Mouse (Mus musculus) midbrain, embryonic 16.5 days (tissue): ENCODE results near the gene Actn1. TPM values are rescaled to one million over a fixed set of nuclear protein-coding genes. Genes with fewer than 3 reads are reported as not detected.

ENCODE experiments used
- ATAC-seq: fragments of 200-750 bp; cut with Nextera tagmentation; 2 replicates; pipeline ENCODE4 v1.8.0; 2017; ENCODE audit warnings: moderate TSS enrichment
- H3K27ac ChIP-seq: fragments of 300-500 bp; sonication (generic); 2 replicates; pipeline ENCODE4 v1.5.1; 2014; ENCODE audit warnings: mild to moderate bottlenecking, low read length, mixed read lengths
- H3K27me3 ChIP-seq: fragments of 300-500 bp; sonication (generic); 2 replicates; pipeline ENCODE4 v1.6.1; 2014; ENCODE audit warnings: low read depth, low read length, mixed read lengths; ENCODE audit not compliant: control insufficient read depth, insufficient read depth
- H3K36me3 ChIP-seq: fragments of 300-500 bp; sonication (generic); 2 replicates; pipeline ENCODE4 v1.6.1; 2014; ENCODE audit warnings: mild to moderate bottlenecking, low read length, moderate library complexity, mixed read lengths; ENCODE audit not compliant: control insufficient read depth, insufficient read depth
- H3K4me1 ChIP-seq: fragments of 300-500 bp; sonication (generic); 2 replicates; pipeline ENCODE4 v1.6.1; 2014; ENCODE audit warnings: mild to moderate bottlenecking, low read length, mixed read lengths; ENCODE audit not compliant: control insufficient read depth, insufficient read depth
- H3K4me2 ChIP-seq: fragments of 300-500 bp; sonication (generic); 2 replicates; pipeline ENCODE4 v1.6.1; 2014; ENCODE audit warnings: mild to moderate bottlenecking, low read length, mixed read lengths
- H3K4me3 ChIP-seq: fragments of 300-500 bp; sonication (generic); 2 replicates; pipeline ENCODE4 v1.5.1; 2014; ENCODE audit warnings: low read depth, mild to moderate bottlenecking, low read length, moderate library complexity, mixed read lengths
- H3K9ac ChIP-seq: fragments of 300-500 bp; sonication (generic); 2 replicates; pipeline ENCODE4 v1.6.1; 2014; ENCODE audit warnings: low read depth, low read length, mixed read lengths
- H3K9me3 ChIP-seq: fragments of 300-500 bp; sonication (generic); replicated peaks from 2 replicates; pipeline ENCODE4 v1.6.1; 2014; ENCODE audit warnings: mild to moderate bottlenecking, low read length, mixed read lengths; ENCODE audit not compliant: control insufficient read depth, poor library complexity, severe bottlenecking
- WGBS: fragments of 180-500 bp; shearing (Covaris S2); extraction: QIAGEN DNeasy Blood & Tissue Kit; methylation state at CpG from one replicate; pipeline ENCODE4 v1.1.7; 2014; 5-methylcytosine and 5-hydroxymethylcytosine counted together
- polyA plus RNA-seq: library from polyadenylated mRNA; unstranded; fragments of >200 nt; fragmentation: Nextera tagmentation; extraction: Ambion mirVana; gene quantifications from 2 replicates; pipeline ENCODE4 v1.2.1, GENCODE M21; 2015

Gene Actn1
- polyA plus RNA-seq, 1 experiment from 2014 or later = 6.6 TPM

DNA sequence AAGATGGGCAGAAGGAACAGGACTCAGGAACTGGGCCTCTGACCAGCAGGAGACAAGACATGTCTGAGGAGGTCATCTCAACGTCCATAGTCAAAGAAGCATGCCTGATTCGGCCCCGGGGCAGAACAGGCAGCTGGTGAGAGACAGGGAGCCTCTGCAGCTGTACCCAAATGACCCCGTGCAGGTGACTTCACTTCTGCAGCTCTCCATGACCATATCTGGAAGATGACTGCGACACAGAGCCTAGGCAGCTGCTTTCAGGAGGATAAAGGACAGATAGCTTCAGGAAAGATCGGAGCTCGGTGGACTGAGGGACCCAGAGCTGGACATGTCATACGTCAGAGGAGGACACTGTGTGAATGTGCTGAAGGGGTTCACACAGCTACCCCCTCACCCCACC is 46.4 kb downstream of the Actn1 start:
- no peaks in the 10 kb centered on the region for H3K27me3 ChIP-seq

DNA sequence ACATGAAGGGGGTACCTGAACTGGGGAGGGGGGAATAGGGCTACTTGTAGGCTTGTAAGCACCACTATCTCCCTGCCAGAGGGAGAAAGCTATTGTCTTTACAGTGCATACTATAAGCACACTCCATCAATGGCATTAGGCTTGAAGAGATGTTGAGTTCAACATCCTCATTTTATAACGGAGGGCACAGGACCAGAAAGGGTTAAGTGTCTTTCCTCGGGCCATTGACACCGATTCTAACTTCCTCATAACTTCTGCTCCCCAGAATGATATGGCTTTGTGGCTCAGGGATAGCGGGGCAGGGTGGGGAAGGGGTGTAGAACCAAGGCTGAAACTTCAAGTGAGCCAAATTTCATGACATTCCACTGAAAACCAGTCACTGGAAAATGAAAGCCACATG is 46.9 kb downstream of the Actn1 start:
- Histone ChIP-seq H3K27ac (no peak overlapping the region), H3K4me3 (no peak overlapping the region), H3K9ac (no peak overlapping the region), H3K4me1 (no peaks in the 10 kb centered on the region), H3K9me3 (no peaks in the 10 kb centered on the region), H3K4me2 (no peak overlapping the region), H3K36me3 (no peaks in the 10 kb centered on the region), H3K27me3 (no peaks in the 10 kb centered on the region)
- WGBS = 75% methylated on average over 4 of the region's 4 CpGs
- no peak for ATAC-seq

More for the DNA sequence above, 46.4 kb downstream of the Actn1 start:
- Histone ChIP-seq H3K9ac (no peak overlapping the region), H3K27ac (no peak overlapping the region), H3K9me3 (no peaks in the 10 kb centered on the region), H3K4me1 (no peaks in the 10 kb centered on the region), H3K36me3 (no peaks in the 10 kb centered on the region), H3K4me3 (no peak overlapping the region), H3K4me2 (no peak overlapping the region)
- WGBS = 92% methylated on average over 8 of the region's 8 CpGs
- no peak for ATAC-seq

DNA sequence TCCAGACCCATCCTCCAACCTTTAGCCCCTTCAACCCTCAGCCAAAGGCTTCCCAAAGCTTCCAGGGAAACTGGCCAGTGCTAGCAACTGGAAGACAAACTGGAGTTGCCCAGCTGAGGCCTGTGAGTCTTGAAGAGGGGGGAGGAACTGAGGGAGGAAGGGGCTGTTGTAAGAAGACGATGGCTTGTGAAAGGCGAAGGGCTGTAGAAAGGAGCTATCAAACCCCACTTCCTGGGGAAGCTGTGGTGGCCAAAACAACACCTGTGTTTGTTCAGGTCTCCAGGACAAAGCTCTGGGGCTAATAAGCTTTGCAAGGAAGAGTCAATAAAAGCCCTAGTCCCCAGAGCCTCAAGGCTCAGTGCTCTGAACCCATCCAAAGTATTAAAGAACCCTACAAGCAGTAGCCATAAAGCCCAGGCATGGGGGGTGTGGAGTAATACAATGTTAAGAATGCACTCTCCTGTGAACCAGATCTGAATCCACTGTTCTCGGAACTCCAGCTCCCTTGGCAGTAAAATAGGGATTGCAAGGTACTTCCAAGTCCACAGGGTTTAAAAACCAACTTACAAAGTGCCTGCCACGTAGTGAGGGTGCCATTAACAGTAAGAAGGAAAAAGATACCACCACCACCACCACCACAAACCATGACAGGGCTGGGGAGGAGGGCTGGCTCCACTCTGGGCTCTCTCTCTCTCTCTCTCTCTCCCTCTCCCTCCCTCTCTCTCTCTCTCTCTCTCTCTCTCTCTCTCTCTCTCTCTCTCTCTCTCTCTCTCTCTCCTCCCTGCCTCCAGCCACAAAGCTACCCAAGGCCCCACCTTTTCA is 49.2 kb downstream of the Actn1 start:
- Histone ChIP-seq H3K4me3 (no peak overlapping the region), H3K27ac (no peak overlapping the region), H3K36me3 (no peaks in the 10 kb centered on the region), H3K9me3 (no peaks in the 10 kb centered on the region), H3K9ac (no peak overlapping the region), H3K27me3 (no peaks in the 10 kb centered on the region), H3K4me1 (no peaks in the 10 kb centered on the region), H3K4me2 (no peak overlapping the region)
- ATAC-seq = no peak
- WGBS = 75% methylated on average over 4 of the region's 4 CpGs

DNA sequence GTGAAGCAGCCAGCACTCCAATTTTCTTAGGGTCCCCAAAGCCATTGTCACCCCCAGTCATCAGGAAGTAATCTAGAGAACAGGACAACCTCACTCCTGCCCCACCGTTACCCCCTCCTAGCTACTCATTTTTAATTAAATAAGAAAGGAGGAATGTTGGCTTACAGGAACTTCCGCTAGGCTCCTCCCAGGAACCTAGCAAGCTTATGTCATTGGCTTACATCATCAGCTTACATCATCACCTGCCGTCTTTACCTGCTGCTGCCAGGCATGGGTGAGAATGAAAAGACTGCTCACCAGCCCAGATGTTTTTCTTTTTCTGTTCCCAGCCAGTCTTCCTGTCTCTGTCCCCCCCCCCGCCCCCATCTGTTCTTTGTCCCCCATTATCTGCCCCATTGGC is 50.3 kb downstream of the Actn1 start:
- 85% methylated on average over 4 of the region's 4 CpGs for WGBS

DNA sequence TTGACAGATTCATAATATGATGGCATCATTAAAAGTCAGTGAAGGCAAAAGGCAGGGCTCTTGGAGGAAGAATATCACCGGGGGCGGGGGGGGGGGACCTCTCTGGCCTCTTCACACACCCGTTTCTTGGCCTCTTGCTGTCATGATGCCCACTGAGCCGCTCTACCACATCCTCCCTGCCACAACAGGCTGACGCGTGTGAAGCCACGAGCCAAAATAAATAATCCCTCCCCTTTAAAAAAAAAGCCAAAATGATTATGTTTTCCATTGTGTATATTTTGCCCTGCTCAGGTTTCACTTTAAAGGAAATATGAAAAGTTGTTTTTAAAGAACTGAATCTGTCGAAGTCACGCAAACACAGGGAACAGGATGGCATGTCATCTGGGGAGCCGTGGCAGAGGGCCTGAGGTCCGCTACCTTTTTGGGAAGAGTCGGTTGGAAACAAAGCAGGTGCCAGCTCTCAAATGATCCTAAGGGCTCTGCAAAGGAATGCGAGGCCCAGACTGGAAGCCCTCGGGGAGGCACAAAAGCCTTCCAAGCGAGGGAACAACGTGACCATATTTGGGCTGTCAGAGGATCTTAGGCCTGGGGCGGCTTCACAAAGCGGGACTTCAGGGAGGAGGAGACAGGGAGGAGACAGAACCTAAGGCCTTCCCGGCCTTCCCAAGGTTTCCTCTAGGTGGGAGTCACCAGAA is 51.9 kb downstream of the Actn1 start:
- Histone ChIP-seq H3K4me1 (peaks cover 7% of the 10 kb centered on the region; the same call in 1 of the 2 replicates), H3K27ac (0 out of 2 replicates have a peak overlapping the region, but pooled peaks have one; percentile 2), H3K9ac (no peak overlapping the region), H3K4me3 (no peak overlapping the region), H3K36me3 (no peaks in the 10 kb centered on the region), H3K9me3 (no peaks in the 10 kb centered on the region), H3K27me3 (no peaks in the 10 kb centered on the region), H3K4me2 (no peak overlapping the region)
- 46% methylated on average over 19 of the region's 19 CpGs for WGBS
- no peak for ATAC-seq

More for the DNA sequence above, 50.3 kb downstream of the Actn1 start:
- H3K27me3 ChIP-seq = no peaks in the 10 kb centered on the region
- no peaks in the 10 kb centered on the region for H3K4me1 ChIP-seq
- H3K4me3 ChIP-seq = no peak overlapping the region
- H3K9me3 ChIP-seq = no peaks in the 10 kb centered on the region
- no peak for ATAC-seq
- H3K36me3 ChIP-seq = no peaks in the 10 kb centered on the region
- H3K4me2 ChIP-seq = no peak overlapping the region
- no peak overlapping the region for H3K27ac ChIP-seq
- no peak overlapping the region for H3K9ac ChIP-seq

DNA sequence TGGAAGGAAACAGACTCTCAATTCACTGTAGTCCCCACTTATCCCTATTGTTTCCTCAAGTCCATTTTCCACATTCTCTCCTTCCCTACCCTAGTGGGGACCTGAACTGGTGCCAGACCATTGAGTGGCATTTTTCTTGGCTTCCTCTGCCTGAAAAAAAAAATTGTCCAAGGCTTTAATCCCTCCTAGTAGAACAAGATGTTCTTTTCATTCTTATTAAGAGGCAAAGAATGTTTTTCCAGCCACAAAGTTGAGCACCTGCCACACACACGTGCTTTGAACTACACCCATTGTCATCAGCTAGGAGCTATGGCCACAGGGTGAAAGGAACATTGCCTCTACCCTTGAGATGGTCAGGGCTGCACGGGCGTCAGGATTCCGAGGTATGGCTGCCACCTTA is 56.9 kb downstream of the Actn1 start:
- no peak overlapping the region for H3K4me2 ChIP-seq
- H3K27me3 ChIP-seq = no peaks in the 10 kb centered on the region
- no peak overlapping the region for H3K27ac ChIP-seq
- WGBS = 67% methylated on average over 4 of the region's 4 CpGs
- ATAC-seq = no peak
- no peak overlapping the region for H3K9ac ChIP-seq
- H3K4me3 ChIP-seq = no peak overlapping the region
- no peaks in the 10 kb centered on the region for H3K9me3 ChIP-seq
- peaks cover 7% of the 10 kb centered on the region; the same call in 1 of the 2 replicates for H3K4me1 ChIP-seq
- H3K36me3 ChIP-seq = no peaks in the 10 kb centered on the region

DNA sequence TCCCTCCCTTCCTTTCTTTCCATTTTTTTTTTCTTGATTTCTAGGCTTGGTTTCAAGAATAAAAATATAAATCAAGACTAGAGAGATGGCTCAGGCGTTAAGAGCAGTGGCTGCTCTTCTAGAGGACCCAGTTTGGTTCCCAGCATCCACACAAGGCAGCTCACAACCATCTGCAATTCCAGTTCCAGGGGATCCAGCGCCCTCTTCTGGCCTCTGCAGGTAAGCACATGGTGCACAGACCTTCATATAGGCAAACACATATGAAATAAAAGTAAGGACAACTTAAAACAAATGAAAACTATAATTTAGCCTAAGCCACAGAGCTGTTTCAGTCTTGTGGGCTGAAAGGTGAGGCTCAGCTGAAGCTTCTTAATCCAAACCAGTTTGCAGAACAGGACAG is 60.4 kb downstream of the Actn1 start:
- WGBS = 73% methylated on average over 2 of the region's 2 CpGs
- H3K36me3 ChIP-seq = no peaks in the 10 kb centered on the region; the same call in 1 of the 2 replicates
- no peaks in the 10 kb centered on the region for H3K27me3 ChIP-seq
- H3K4me2 ChIP-seq = no peak overlapping the region
- H3K4me1 ChIP-seq = peaks cover 7% of the 10 kb centered on the region; the same call in 1 of the 2 replicates
- no peak overlapping the region for H3K9ac ChIP-seq
- no peak for ATAC-seq
- H3K27ac ChIP-seq = no peak overlapping the region
- no peaks in the 10 kb centered on the region for H3K9me3 ChIP-seq
- H3K4me3 ChIP-seq = no peak overlapping the region

DNA sequence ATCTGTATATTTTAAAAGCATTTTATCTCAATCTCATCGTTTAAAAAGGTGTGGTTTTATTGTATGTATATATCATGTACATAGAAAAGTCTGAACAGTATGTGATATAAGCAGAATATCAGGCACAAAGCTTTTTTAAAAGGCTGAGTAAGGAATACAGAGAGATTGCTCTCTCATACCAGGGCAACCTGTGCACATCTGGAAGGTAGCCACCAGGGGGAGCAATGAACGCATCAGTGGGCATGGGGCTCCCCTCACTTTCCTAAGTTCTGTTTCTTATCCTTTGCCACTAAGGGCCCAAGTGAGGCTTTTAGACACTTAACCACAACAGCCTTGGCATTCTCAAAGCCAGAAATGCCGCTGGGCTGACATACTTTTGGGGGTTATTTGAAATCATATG is 61.7 kb downstream of the Actn1 start:
- Histone ChIP-seq H3K4me1 (peaks cover under 1% of the 10 kb centered on the region; the same call in 1 of the 2 replicates), H3K9ac (no peak overlapping the region), H3K27ac (no peak overlapping the region), H3K9me3 (no peaks in the 10 kb centered on the region), H3K27me3 (no peaks in the 10 kb centered on the region), H3K4me3 (no peak overlapping the region), H3K36me3 (peaks cover 2% of the 10 kb centered on the region; the same call in 1 of the 2 replicates), H3K4me2 (no peak overlapping the region)
- WGBS = 30% methylated on average over 3 of the region's 3 CpGs
- ATAC-seq = 0 out of 2 replicates have a peak, but pooled peaks have one; percentile 48

DNA sequence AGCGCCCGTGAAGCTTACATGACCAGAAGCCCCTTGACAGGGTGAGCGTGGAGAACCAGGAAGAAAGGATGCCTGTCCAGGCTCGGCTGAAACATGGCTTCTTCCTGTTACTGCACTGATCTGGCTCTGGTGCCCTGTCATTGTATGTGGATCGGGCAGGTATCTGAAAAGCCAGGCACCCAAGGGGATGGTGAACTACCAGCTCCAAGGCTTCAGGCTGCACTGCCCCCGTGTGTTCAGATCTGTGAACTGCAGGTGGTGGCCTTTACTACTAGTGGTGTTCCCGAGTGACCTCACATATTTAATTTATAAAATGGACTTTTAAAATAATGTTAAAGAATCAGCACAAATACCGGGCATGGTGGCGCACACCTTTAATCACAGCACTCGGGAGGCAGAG is 62.8 kb downstream of the Actn1 start:
- Histone ChIP-seq H3K36me3 (peaks cover 2% of the 10 kb centered on the region; the same call in 1 of the 2 replicates), H3K4me1 (no peaks in the 10 kb centered on the region), H3K9ac (no peak overlapping the region), H3K4me2 (no peak overlapping the region), H3K27me3 (no peaks in the 10 kb centered on the region), H3K27ac (no peak overlapping the region), H3K9me3 (no peaks in the 10 kb centered on the region), H3K4me3 (no peak overlapping the region)
- ATAC-seq = no peak
- WGBS = 76% methylated on average over 10 of the region's 10 CpGs
